8 mouse cellular contexts compared by ENCODE assay signal in genomic region chr8:95714837-95715413, GRCm38 (mm10). TPM values are rescaled to one million over a fixed set of nuclear protein-coding genes. Genes with fewer than 3 reads are reported as not detected.
DNase-seq lines count a peak whose midpoint lies in the region; ATAC-seq and TF ChIP-seq lines count a peak whose summit lies in the region.

No protein-coding gene starts in this region.

- no peak for TF ChIP-seq CTCF in CH12.LX (conservative IDR thresholded peaks at IDR 0.05 in 1 of 2, IDR thresholded peaks at IDR 0.05 in 1 of 2; ENCODE audit: low read depth in 2 of 2, low read length in 2 of 2)
- TF ChIP-seq CTCF in liver, embryonic 14.5 days (IDR thresholded peaks at IDR 0.05; ENCODE audit: low read depth) = no peak
- no peak for TF ChIP-seq CTCF in thymus, adult 2 months (IDR thresholded peaks at IDR 0.05; ENCODE audit: borderline replicate concordance, control insufficient read depth, extremely low read depth, insufficient read depth, low read length, poor library complexity)

- TF ChIP-seq EP300 in CH12.LX (IDR thresholded peaks at IDR 0.05; ENCODE audit: low read length) = no peak
- TF ChIP-seq EP300 in liver, embryonic 14.5 days (IDR thresholded peaks at IDR 0.05; ENCODE audit: low read depth) = no peak

- peaks cover 22 to 32% of the 10 kb centered on the region in 2 experiments for H3K36me3 ChIP-seq in CH12.LX (replicated peaks in 1 of 2; ENCODE audit: control insufficient read depth in 1 of 2, insufficient read depth in 1 of 2, low read length in 1 of 2)
- H3K36me3 ChIP-seq in heart, embryonic 16.5 days (ENCODE audit: control insufficient read depth, insufficient read depth) = peaks cover 37% of the 10 kb centered on the region; the same call in 1 of the 2 replicates
- H3K36me3 ChIP-seq in liver, embryonic 14.5 days (replicated peaks; ENCODE audit: control insufficient read depth, insufficient read depth, low read depth) = peaks cover 28% of the 10 kb centered on the region
- peaks cover 21% of the 10 kb centered on the region for H3K36me3 ChIP-seq in thymus, adult 2 months (ENCODE audit: control insufficient read depth, insufficient read depth, low read length)

- peak overlapping the region; percentile 64; the same call in 1 of the 2 replicates for H3K4me2 ChIP-seq in CH12.LX (ENCODE audit: insufficient read depth, low read depth, poor library complexity, severe bottlenecking)
- H3K4me2 ChIP-seq in heart, embryonic 16.5 days (ENCODE audit: low read depth, low read length) = peak overlapping the region; percentile 76
- H3K4me2 ChIP-seq in liver, embryonic 14.5 days (ENCODE audit: low read depth) = peak overlapping the region; percentile 67

- no peak for TF ChIP-seq RAD21 in CH12.LX (IDR thresholded peaks at IDR 0.05; ENCODE audit: low read depth, low read length)

- peak overlapping the region; percentile 52 to 98 (median 95) for H3K4me3 ChIP-seq in CH12.LX (replicated peaks in 1 of 3; ENCODE audit: low read depth in 2 of 3, low read length in 2 of 3, poor library complexity in 1 of 3)
- peak overlapping the region; percentile 81 for H3K4me3 ChIP-seq in heart, embryonic 16.5 days (ENCODE audit: low read length)
- H3K4me3 ChIP-seq in liver, embryonic 14.5 days (ENCODE audit: insufficient read depth in 1 of 2, low read depth in 2 of 2, low read length in 2 of 2) = peak overlapping the region in 1 of 2 experiments; percentile 63; a peak in 2 of 4 replicates
- H3K4me3 ChIP-seq in thymus, adult 2 months (ENCODE audit: control insufficient read depth, insufficient read depth, low read length) = no peak overlapping the region

- peak; percentile 54 for DNase-seq in heart, adult 11 months
- DNase-seq in heart, adult 8-10 months (ENCODE audit: low spot score) = no peak
- no peak for DNase-seq in CH12.LX (ENCODE audit: extremely low read depth)
- DNase-seq in liver, embryonic 14.5 days (ENCODE audit: low read depth in 3 of 3, low spot score in 3 of 3) = no peak
- DNase-seq in urinary bladder, postnatal 25 days (ENCODE audit: low spot score) = no peak
- no peak for DNase-seq in thymus, adult 2 months
- DNase-seq in adrenal gland, adult 2 months = no peak

- H3K9me3 ChIP-seq in CH12.LX (replicated peaks; ENCODE audit: low read length) = no peaks in the 10 kb centered on the region
- H3K9me3 ChIP-seq in heart, embryonic 16.5 days (replicated peaks; ENCODE audit: control insufficient read depth, low read length) = no peaks in the 10 kb centered on the region
- H3K9me3 ChIP-seq in liver, embryonic 14.5 days (ENCODE audit: control insufficient read depth, low read length) = no peaks in the 10 kb centered on the region

- in situ Hi-C loops in CH12.LX (cut with MboI; ENCODE audit: low pct_ligation_motif_present, low pct_unique_long_range_greater_than_20kb, low sequenced_read_pairs) = no loop called here

- 70% methylated on average over 6 of the region's 6 CpGs for WGBS in heart, embryonic 16.5 days
- 35% methylated on average over 6 of the region's 6 CpGs for WGBS in liver, embryonic 14.5 days (ENCODE audit: insufficient replicate concordance)
- WGBS in thymus, adult 2 months = 87% methylated on average over 6 of the region's 6 CpGs

- no peak for ATAC-seq in heart, embryonic 16.5 days (replicated peaks; ENCODE audit: extremely low read depth, insufficient read depth, low FRiP score)
- ATAC-seq in liver, embryonic 14.5 days (ENCODE audit: insufficient read depth) = no peak

- no peak overlapping the region for H3K27ac ChIP-seq in CH12.LX (ENCODE audit: insufficient read depth, low read depth)
- H3K27ac ChIP-seq in heart, embryonic 16.5 days (ENCODE audit: low read length) = peak overlapping the region; percentile 72; the same call in 1 of the 2 replicates
- peak overlapping the region; percentile 69 for H3K27ac ChIP-seq in liver, embryonic 14.5 days
- no peak overlapping the region for H3K27ac ChIP-seq in thymus, adult 2 months (ENCODE audit: control insufficient read depth, insufficient read depth, low read length)

- dilution Hi-C loops in CH12.LX (cut with MboI; ENCODE audit: extremely low pct_ligation_motif_present, extremely low pct_unique_long_range_greater_than_20kb, low sequenced_read_pairs) = no loop called here

- H3K4me1 ChIP-seq in CH12.LX (ENCODE audit: control insufficient read depth in 1 of 2, insufficient read depth in 2 of 2) = peaks cover 7 to 32% of the 10 kb centered on the region in 2 experiments
- H3K4me1 ChIP-seq in heart, embryonic 16.5 days (ENCODE audit: control insufficient read depth, insufficient read depth, low read length) = peaks cover 20% of the 10 kb centered on the region
- peaks cover 16 to 18% of the 10 kb centered on the region in 2 experiments for H3K4me1 ChIP-seq in liver, embryonic 14.5 days (replicated peaks; ENCODE audit: control insufficient read depth in 2 of 2, insufficient read depth in 2 of 2, low read length in 1 of 2)
- peaks cover 8% of the 10 kb centered on the region for H3K4me1 ChIP-seq in thymus, adult 2 months (replicated peaks; ENCODE audit: control insufficient read depth, insufficient read depth, low read length)

- no peak for TF ChIP-seq POLR2A in CH12.LX (IDR thresholded peaks at IDR 0.05; ENCODE audit: low read depth, low read length)
- TF ChIP-seq POLR2A in thymus, adult 2 months (IDR thresholded peaks at IDR 0.05; ENCODE audit: control insufficient read depth, extremely low read depth, insufficient read depth, low read length, poor library complexity) = no peak

- no peaks in the 10 kb centered on the region for H3K79me2 ChIP-seq in CH12.LX (replicated peaks; ENCODE audit: control insufficient read depth, extremely low read depth, insufficient read depth, poor library complexity, severe bottlenecking)

- peak overlapping the region; percentile 28; the same call in 1 of the 2 replicates for H3K9ac ChIP-seq in CH12.LX (ENCODE audit: insufficient read depth, low read depth)
- H3K9ac ChIP-seq in heart, embryonic 16.5 days (ENCODE audit: low read length) = peak overlapping the region; percentile 86
- peak overlapping the region; percentile 56 for H3K9ac ChIP-seq in liver, embryonic 14.5 days (replicated peaks)

- no peaks in the 10 kb centered on the region for H3K27me3 ChIP-seq in CH12.LX (replicated peaks)
- no peaks in the 10 kb centered on the region for H3K27me3 ChIP-seq in heart, embryonic 16.5 days (ENCODE audit: control insufficient read depth, insufficient read depth, low read length)
- no peaks in the 10 kb centered on the region for H3K27me3 ChIP-seq in liver, embryonic 14.5 days (ENCODE audit: control insufficient read depth, insufficient read depth, low read length)
- H3K27me3 ChIP-seq in thymus, adult 2 months (ENCODE audit: control insufficient read depth, insufficient read depth, low read length) = no peaks in the 10 kb centered on the region

TF ChIP-seq in CH12.LX, 34 proteins besides CTCF, POLR2A, EP300 and RAD21:
- TF ChIP-seq MXI1 (IDR thresholded peaks at IDR 0.05; ENCODE audit: low read depth, low read length) (no peak), PAX5 (IDR thresholded peaks at IDR 0.05; ENCODE audit: low read length) (no peak), SIN3A (IDR thresholded peaks at IDR 0.05; ENCODE audit: low read length) (no peak), GABPA (IDR thresholded peaks at IDR 0.05; ENCODE audit: insufficient replicate concordance, low read depth, low read length) (no peak), NRF1 (IDR thresholded peaks at IDR 0.05; ENCODE audit: low read depth, low read length) (no peak), HCFC1 (IDR thresholded peaks at IDR 0.05; ENCODE audit: low read depth, low read length) (no peak), JUND (conservative IDR thresholded peaks at IDR 0.05; ENCODE audit: low read depth, low read length) (no peak), USF1 (IDR thresholded peaks at IDR 0.05; ENCODE audit: low read depth, low read length) (no peak), MAX (IDR thresholded peaks at IDR 0.05; ENCODE audit: low read length) (no peak), UBTF (IDR thresholded peaks at IDR 0.05; ENCODE audit: low read depth, low read length) (no peak), MYC (IDR thresholded peaks at IDR 0.05; ENCODE audit: low read depth, low read length) (no peak), RCOR1 (conservative IDR thresholded peaks at IDR 0.05; ENCODE audit: low read depth, low read length) (no peak), MAZ (IDR thresholded peaks at IDR 0.05; ENCODE audit: low read depth, low read length) (no peak), ETS1 (conservative IDR thresholded peaks at IDR 0.05; ENCODE audit: low read depth, low read length) (no peak), USF2 (conservative IDR thresholded peaks at IDR 0.05; ENCODE audit: low read depth, low read length) (no peak), TBP (conservative IDR thresholded peaks at IDR 0.05; ENCODE audit: low read depth, low read length) (no peak), ZNF384 (IDR thresholded peaks at IDR 0.05; ENCODE audit: low read depth, low read length) (no peak)

RNA-seq across cellular contexts. Expression of gene Setd6, which starts 0.8 kb away (rescaled TPM):
- 10 to 100 TPM; 12.6 to 15.3 (median 14.0) TPM for total RNA-seq in heart, adult 8-10 months (2022)
- total RNA-seq in CH12.LX (2012; rRNA removed) (29.6 and 31.0 TPM in 2 replicates), CH12.LX (2014; rRNA removed) (25.6 and 29.7 TPM in 2 replicates)
- polyA plus RNA-seq in CH12.LX (2012; ENCODE audit: insufficient read length, low read depth) = 50.6 and 61.3 TPM in 2 replicates
- polyA plus RNA-seq in heart, embryonic 16.5 days (2015; fragmentation: Nextera tagmentation; extraction: Ambion mirVana) = 16.5 and 17.3 TPM in 2 replicates
- polyA plus RNA-seq in liver, embryonic 14.5 days (2012; rRNA removed) = 8.2 and 16.0 TPM in 2 replicates
- polyA plus RNA-seq in liver, embryonic 14.5 days (2014; fragmentation: Nextera tagmentation; extraction: Ambion mirVana) = 15.0 and 17.4 TPM in 2 replicates
- polyA plus RNA-seq in thymus, adult 2 months (2012; rRNA removed) = 12.5 and 13.5 TPM in 2 replicates
- total RNA-seq in adrenal gland, adult 2 months (2021) = 10 to 100 TPM; 28.9 to 39.7 TPM
- 15.3 and 16.3 TPM in 2 replicates for polyA plus RNA-seq in adrenal gland, adult 2 months (2012; rRNA removed)

RNA-seq across cellular contexts. Expression of gene Ndrg4, which starts 38.1 kb away (rescaled TPM):
- 100 to 1,000 TPM; 116 to 156 (median 143) TPM for total RNA-seq in heart, adult 8-10 months (2022)
- total RNA-seq in CH12.LX (2012; rRNA removed) (1.7 and 2.1 TPM in 2 replicates), CH12.LX (2014; rRNA removed) (1.6 TPM in 2 replicates)
- polyA plus RNA-seq in CH12.LX (2012; ENCODE audit: insufficient read length, low read depth) = 2.1 TPM in 2 replicates
- polyA plus RNA-seq in heart, embryonic 16.5 days (2015; fragmentation: Nextera tagmentation; extraction: Ambion mirVana) = 374 and 395 TPM in 2 replicates
- polyA plus RNA-seq in liver, embryonic 14.5 days (2012; rRNA removed) = 0.81 and 0.95 TPM in 2 replicates
- polyA plus RNA-seq in liver, embryonic 14.5 days (2014; fragmentation: Nextera tagmentation; extraction: Ambion mirVana) = 0.62 and 1.0 TPM in 2 replicates
- polyA plus RNA-seq in thymus, adult 2 months (2012; rRNA removed) = 7.4 and 28.3 TPM in 2 replicates
- 10 to 100 TPM; 18.5 to 30.1 TPM for total RNA-seq in adrenal gland, adult 2 months (2021)
- 81.1 and 101 TPM in 2 replicates for polyA plus RNA-seq in adrenal gland, adult 2 months (2012; rRNA removed)

Comparison
In these comparisons a context has a peak if more than half of its experiments do, and no peak if none do; other contexts are left out.
1. H3K27ac ChIP-seq: peak in heart, embryonic 16.5 days (single experiment) and liver, embryonic 14.5 days (single experiment); none in CH12.LX (single experiment) and thymus, adult 2 months (single experiment).
2. H3K9ac ChIP-seq: peak in every context shown above with its lines; median percentile 86 in heart, embryonic 16.5 days; 56 in liver, embryonic 14.5 days; 28 in CH12.LX.
3. Peak in every context shown above with its lines, with median percentiles within 50 percentile points of each other: H3K4me2 ChIP-seq.